Mouse (Mus musculus) layer of hippocampus, postnatal 25 days (tissue): Measurements from ENCODE around the gene Tmem233. TPM values are rescaled to one million over a fixed set of nuclear protein-coding genes. Genes with fewer than 3 reads are reported as not detected.

Experiments used
- DNase-seq, 2 experiments: peaks; one replicate each; pipeline ENCODE4 v3.0.0; 2022; ENCODE audit warnings: mixed read lengths in 2 of 2, low spot score in 1 of 2; ENCODE audit errors: extremely low spot score in 1 of 2
- total RNA-seq, 2 experiments: library from RNA; stranded (reverse); gene quantifications; 2 replicates each; pipeline ENCODE4 v1.2.3; 2021

Gene Tmem233
- total RNA-seq: not detected

- DNase-seq: no peak
Measured at GRCm38 (mm10) chr5:116083081-116083480, at the start of gene Tmem233. Gene Tmem233, minus strand, starts transcription at chr5:116083244.

GRCm38 (mm10) chr5:116123344-116123743, 40.3 kb upstream of the Tmem233 start:
- DNase-seq: peak; percentile 72 to 87

- peak; percentile 32 to 67 for DNase-seq
Measured at GRCm38 (mm10) chr5:116116567-116116966, 33.5 kb upstream of the Tmem233 start.

- DNase-seq: no peak
Measured at GRCm38 (mm10) chr5:116116110-116116509, 33.1 kb upstream of the Tmem233 start.

- no peak for DNase-seq
Measured at GRCm38 (mm10) chr5:116115071-116115834, 32.2 kb upstream of the Tmem233 start.

GRCm38 (mm10) chr5:116108651-116109050, 25.6 kb upstream of the Tmem233 start:
- DNase-seq: no peak

GRCm38 (mm10) chr5:116084231-116084630, 1.2 kb upstream of the Tmem233 start:
- no peak for DNase-seq

GRCm38 (mm10) chr5:116082241-116082900, 673 bp downstream of the Tmem233 start:
- DNase-seq: no peak

GRCm38 (mm10) chr5:116081616-116082015, 1.4 kb downstream of the Tmem233 start:
- DNase-seq: no peak

GRCm38 (mm10) chr5:116080736-116081135, 2.3 kb downstream of the Tmem233 start:
- DNase-seq: no peak

GRCm38 (mm10) chr5:116069618-116070017, 13.4 kb downstream of the Tmem233 start:
- DNase-seq: no peak

- DNase-seq: no peak
Measured at GRCm38 (mm10) chr5:116052826-116053225, 30.2 kb downstream of the Tmem233 start.

GRCm38 (mm10) chr5:116052171-116052570, 30.9 kb downstream of the Tmem233 start:
- DNase-seq: no peak

GRCm38 (mm10) chr5:116049821-116050220, 33.2 kb downstream of the Tmem233 start:
- DNase-seq: no peak

- DNase-seq: no peak
Measured at GRCm38 (mm10) chr5:116048321-116048720, 34.7 kb downstream of the Tmem233 start.

GRCm38 (mm10) chr5:116046246-116046645, 36.8 kb downstream of the Tmem233 start:
- no peak for DNase-seq

GRCm38 (mm10) chr5:116045581-116045980, 37.5 kb downstream of the Tmem233 start:
- no peak for DNase-seq

- no peak for DNase-seq
Measured at GRCm38 (mm10) chr5:116042241-116042640, 40.8 kb downstream of the Tmem233 start.

- DNase-seq: no peak
Measured at GRCm38 (mm10) chr5:116039706-116040105, 43.3 kb downstream of the Tmem233 start.

- DNase-seq: no peak
Measured at GRCm38 (mm10) chr5:116037731-116038130, 45.3 kb downstream of the Tmem233 start.

GRCm38 (mm10) chr5:116036465-116036864, 46.6 kb downstream of the Tmem233 start:
- no peak for DNase-seq

- DNase-seq: peak; percentile 61 to 85
Measured at GRCm38 (mm10) chr5:116031190-116031577, 51.9 kb downstream of the Tmem233 start.
